Mouse (Mus musculus) right cerebral cortex, postnatal 4 days (tissue): ENCODE measurements at regions not wholly inside any gene's neighbourhood (a gene's known extent, or its start where the extent isn't known, plus 50 kb on each side); places are given as distances from the start of the nearest gene placed in this dataset.

Source experiments
- DNase-seq: peaks from one replicate; pipeline ENCODE4 v3.0.0-alpha.2; 2022

- no peak for DNase-seq
These were observed 263.3 kb upstream of the Gm15217 start for GRCm38 (mm10) chr14:46115950-46116349.

- no peak for DNase-seq
These were observed 252.7 kb upstream of the Gm15217 start for GRCm38 (mm10) chr14:46126541-46126940.

- DNase-seq, result no peak
These were observed 249.5 kb upstream of the Gm15217 start for GRCm38 (mm10) chr14:46129762-46130161.

DNA sequence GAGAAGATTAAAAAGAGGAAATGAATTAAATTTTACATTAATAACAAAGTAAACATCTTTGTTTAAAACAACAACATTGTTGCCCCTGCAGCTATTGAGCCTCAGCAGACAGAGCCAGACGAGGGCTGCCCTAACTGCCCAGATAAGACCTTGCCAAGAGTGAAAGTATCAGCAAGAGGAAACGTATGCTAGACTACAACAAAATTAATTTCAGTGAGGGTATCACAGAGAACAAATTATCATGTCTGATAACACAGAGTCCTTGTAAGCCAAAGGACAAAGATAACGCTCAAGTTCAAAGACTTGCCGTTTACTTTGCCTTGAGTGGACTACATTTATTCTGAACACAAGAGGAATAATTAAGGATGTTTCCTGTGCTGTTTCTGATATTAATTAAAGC is 235.0 kb upstream of the Gm15217 start:
- no peak for DNase-seq

GRCm38 (mm10) chr14:46144707-46145106 is 234.5 kb upstream of the Gm15217 start:
- no peak for DNase-seq

- DNase-seq, result no peak
These were observed 233.6 kb upstream of the Gm15217 start for GRCm38 (mm10) chr14:46145584-46145983.

DNA sequence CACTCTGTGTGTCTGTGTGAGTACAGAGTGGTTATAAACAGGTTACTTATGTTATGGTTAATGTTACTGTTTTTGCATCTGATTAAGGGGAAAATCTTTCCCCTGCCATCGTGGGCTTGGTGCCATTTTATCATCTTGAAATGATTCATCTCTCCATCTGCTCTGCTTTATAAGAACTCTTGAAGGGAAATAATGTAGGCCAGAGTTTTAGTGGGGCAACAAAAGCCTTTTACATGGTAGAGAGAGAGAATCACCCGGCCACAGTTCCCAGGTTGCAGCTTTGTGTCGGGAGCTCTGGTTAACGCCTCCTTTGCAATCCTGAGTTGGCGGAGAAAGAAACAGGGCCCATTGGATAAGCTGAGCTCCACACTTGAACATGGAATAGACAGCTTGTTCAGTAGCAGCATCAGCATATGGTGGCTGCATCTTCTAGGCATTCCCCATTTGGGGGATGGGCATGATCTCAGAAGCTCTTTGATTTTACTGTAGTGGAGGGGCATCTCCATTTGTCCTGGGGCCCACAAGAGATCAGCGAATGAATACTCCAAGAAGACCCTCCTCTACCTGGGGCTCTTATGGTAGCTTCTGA is 230.0 kb upstream of the Gm15217 start:
- DNase-seq, result no peak

GRCm38 (mm10) chr14:46158741-46159140 is 220.5 kb upstream of the Gm15217 start:
- DNase-seq, result no peak

- no peak for DNase-seq
These were observed 206.9 kb upstream of the Gm15217 start for GRCm38 (mm10) chr14:46172181-46172874.

DNA sequence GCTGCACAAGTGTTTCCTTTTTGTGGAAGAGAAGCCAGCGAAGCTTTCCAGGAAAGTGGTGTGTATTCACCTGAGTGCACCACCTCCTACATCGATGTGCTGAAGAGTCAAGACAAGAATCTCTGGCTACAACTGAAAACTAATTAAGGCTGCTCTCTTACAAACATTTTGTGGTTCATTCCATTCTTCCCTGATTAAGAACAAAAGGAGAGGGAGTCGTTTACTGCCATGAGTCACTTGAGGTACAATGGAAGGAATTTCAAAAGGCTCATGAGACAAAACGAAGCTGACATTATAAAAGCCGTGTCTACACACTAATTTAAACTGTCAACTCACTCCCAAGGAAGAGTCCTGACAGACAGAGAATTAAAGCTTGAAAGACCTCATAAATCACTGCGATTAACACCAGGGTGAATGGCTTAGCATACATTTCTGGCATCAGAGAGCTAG is 206.3 kb upstream of the Gm15217 start:
- no peak for DNase-seq

- no peak for DNase-seq
These were observed 204.8 kb upstream of the Gm15217 start for GRCm38 (mm10) chr14:46174386-46174785.

DNA sequence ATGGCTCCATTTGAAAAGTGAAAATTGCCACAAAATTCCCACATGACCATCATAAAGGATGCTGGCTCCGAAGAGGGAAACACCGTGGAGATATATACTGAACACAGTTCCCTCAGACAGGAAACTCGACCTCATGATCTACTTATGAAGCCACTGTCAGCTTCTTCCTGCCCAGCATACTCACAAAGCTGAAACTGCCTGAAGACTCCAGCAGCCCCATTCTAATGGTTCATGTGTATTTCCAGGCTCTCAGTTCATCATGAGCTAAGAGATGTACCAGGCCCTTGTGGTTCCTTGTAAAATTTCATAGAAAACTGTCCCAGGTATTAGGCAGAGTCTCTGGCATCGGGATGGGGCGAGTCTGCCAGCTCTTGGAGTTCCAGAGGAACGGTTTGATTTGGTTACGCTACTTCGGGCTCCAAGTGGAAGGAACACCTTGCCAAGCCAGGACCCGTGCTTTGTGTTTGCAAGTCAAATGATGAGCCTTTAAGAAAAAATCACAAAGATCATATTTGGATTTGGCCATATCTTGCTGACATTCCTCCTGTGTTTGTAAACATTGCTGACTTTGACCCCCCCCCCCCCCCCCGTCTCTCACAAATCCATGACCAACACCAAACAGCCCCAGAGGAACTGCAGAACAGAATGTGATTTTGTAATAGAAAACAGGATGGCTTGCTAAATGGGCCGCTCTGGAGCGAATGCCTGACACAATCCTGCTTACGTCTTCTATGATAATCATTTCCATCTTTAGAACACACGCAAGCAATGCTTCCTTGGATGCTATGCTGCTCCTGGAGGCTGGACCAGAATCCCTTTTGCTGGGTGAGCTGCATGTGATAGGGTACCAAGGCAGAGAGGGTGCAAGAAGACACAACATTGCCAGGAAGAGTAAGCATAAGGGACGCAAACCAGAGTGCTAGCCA is 203.7 kb upstream of the Gm15217 start:
- DNase-seq, result no peak

GRCm38 (mm10) chr14:46179024-46179423 is 200.2 kb upstream of the Gm15217 start:
- no peak for DNase-seq

DNA sequence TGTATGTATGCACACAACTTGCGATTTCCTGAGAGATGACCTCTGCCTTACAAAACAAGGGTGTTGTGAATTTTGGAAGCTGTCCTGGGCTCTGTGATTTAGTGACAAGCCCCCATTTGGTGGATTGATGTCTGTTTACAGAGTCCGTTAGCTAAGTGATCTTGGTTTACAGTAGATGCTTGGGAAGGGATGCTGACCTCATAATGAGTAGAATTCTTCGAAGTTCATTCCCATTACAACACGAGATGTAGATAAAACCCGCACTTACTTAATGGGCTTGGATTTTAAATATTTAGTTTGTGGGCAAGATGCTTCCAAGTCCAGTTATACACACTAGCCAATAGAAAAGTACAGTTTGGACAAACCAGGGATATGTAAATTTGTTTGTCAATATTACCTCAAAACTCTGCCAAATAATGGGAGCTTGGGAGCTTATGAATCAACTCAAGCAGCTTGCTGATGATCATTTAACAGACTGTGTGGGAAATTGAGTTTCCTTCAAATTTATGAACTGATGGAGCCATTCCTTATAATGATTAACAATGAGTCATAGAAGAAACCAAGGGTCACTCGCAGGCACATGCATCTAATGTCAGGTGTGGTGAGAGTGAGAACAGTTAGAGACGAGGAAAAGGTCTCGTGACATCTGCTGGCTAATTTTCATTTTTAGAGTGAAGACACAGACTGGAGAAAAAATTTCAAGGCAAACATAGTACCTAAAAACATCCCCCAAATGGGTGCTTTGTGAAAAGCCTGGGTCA is 187.4 kb upstream of the Gm15217 start:
- no peak for DNase-seq

DNA sequence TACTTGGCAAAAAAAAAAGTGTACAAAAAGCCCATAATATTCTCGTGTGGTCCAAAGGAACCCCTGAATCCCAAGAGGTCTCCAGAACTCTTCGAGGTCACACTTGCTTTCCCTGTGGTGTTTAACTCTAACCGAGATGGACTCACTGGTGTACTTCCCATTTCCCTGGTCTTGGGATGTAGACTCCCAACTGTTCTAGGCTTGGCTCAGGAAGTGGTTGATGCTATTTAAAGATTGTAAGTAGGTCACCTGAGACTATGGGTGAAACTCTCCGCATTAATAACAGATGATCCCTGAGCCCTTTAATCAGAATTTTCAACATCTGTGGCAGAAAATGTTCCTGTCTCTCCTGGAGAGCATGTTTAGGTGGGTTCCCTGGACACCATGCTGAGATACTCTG is 185.6 kb upstream of the Gm15217 start:
- no peak for DNase-seq

DNA sequence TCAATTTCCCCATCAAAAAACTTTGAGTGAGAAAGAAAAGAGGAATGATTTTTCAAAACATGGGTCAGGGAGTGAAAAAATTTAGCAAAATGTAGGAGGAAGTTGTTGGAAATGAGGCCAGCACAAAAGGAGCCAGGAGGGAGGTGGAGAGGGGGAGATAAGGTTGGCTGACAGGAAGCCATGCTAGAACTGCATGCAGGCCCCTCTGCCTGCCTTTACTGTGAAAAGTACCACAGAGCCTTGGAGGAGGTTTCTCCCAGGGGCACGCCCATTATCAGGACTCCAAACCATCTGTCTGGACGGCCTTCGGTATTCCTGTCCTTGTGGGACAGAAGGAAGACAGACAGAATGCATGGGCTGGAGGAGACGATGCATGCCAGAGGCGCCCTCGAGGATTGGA is 183.3 kb upstream of the Gm15217 start:
- DNase-seq, result no peak

DNA sequence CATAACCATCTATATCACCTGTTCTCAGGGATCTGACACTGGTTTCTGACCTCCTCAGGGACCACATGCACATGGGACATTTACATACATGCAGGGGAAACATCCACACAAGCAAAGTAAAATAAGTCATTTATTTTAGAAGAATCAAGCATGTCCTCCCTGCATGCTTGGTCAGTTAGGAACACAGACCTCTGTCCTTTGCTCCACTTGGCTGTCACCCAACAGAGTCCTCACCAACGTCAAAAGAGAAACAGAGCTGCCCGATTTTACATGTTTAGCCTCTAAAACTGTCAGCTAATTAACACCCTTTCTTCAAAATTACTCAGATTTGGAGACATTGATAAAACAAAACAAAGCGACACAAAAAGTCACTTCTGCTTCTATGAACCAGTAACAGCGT is 176.4 kb upstream of the Gm15217 start:
- no peak for DNase-seq

DNA sequence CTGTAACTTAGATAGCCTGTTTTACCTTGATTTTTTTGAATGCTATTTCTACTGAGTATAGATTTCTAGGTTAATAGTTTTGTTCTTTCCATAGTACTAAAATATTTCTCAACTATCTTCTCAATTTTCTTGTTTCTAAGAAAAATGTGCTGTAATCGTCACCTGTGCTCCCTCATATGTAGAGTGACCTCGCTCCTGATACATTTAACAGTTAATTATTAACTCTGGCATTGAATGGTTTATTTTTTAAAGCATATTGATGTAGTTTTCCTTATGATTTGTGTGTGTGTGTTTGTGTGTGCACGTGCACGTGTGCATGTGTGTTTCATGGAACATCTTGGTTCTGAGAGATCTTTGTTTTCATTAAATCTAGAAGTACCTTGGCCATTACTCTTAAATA is 158.7 kb upstream of the Gm15217 start:
- no peak for DNase-seq

GRCm38 (mm10) chr14:46221897-46222669 is 157.1 kb upstream of the Gm15217 start:
- DNase-seq, result no peak

- DNase-seq, result no peak
These were observed 156.2 kb upstream of the Gm15217 start for GRCm38 (mm10) chr14:46223008-46223407.

DNA sequence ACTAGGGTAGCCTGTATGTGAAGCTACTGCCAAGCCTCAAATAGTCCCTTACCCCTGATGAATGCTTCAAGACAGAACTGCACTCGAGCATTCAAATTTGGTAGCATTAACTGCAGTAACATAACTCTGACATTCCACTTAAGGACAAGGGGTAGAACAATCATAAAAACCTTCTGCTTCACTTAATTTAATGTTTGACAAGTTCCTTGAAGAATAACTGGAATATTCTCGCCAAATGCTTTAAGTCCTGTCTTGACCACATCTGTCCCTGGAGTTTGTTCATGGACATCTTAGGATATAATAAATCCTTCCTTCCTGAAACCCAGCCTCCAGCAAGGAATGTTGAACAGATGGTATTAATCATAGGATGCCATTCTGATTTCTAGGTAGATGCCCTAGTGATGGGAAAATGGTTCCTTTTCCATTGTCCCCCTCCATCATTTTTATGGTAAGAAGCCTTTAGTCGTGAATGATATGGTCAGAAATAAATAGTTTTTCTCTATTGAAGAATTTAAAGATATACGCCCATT is 154.7 kb upstream of the Gm15217 start:
- DNase-seq, result no peak
